ENCODE assay signal across 24 mouse cellular contexts in the genomic region with DNA sequence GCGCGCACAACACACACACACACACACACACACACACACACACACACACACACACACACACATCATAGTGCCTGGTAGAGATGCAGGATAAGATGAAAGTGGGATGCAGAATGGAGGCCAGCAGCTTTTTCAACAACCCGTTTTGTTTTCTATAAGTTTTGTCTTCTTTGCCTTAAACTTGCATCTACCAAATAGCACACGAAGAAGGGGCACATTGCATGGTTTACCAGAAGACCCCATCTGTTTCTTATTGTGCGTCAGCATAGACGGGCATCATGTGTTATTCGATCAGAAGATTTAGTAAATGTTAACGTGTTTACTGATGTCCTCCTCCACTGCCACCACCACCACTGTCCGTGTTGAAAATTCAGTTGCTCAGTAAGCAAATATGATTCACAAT.
DNase-seq lines count a peak whose midpoint lies in the region; ATAC-seq lines count a peak whose summit lies in the region.
"Had no signal": no experiment of that assay in that cellular context is flagged by ENCODE, and none has a peak within 500 bp of the region (broad histone marks: within the 10 kb centered on the region; RNA-seq: fewer than 3 reads in every experiment).

No protein-coding gene starts in this region.

- H3K4me3 ChIP-seq in limb, embryonic 12.5 days (replicated peaks) = no peak overlapping the region
- H3K4me3 ChIP-seq in limb, embryonic 10.5 days = no peak overlapping the region
- no peak overlapping the region for H3K4me3 ChIP-seq in embryonic facial prominence, embryonic 10.5 days
- peak overlapping the region; percentile 20; the same call in 1 of the 2 replicates for H3K4me3 ChIP-seq in embryonic facial prominence, embryonic 13.5 days
- H3K4me3 ChIP-seq in intestine, embryonic 15.5 days (replicated peaks) = no peak overlapping the region
- H3K4me3 ChIP-seq: heart, embryonic 10.5 days; heart, embryonic 15.5 days; hindbrain, embryonic 13.5 days had no signal

- H3K27ac ChIP-seq in limb, embryonic 12.5 days = no peak overlapping the region
- H3K27ac ChIP-seq in limb, embryonic 10.5 days = no peak overlapping the region
- no peak overlapping the region for H3K27ac ChIP-seq in embryonic facial prominence, embryonic 10.5 days (replicated peaks)
- peak overlapping the region; percentile 33 for H3K27ac ChIP-seq in embryonic facial prominence, embryonic 13.5 days
- no peak overlapping the region for H3K27ac ChIP-seq in intestine, embryonic 15.5 days
- H3K27ac ChIP-seq: heart, embryonic 10.5 days; heart, embryonic 15.5 days; hindbrain, embryonic 13.5 days; liver, embryonic 14.5 days; macrophage had no signal

- 52% methylated on average over 9 of the region's 9 CpGs for WGBS in limb, embryonic 12.5 days
- WGBS in limb, embryonic 10.5 days = 71% methylated on average over 9 of the region's 9 CpGs
- whole genome bisulfite sequencing in embryonic facial prominence, embryonic 10.5 days = 70% methylated on average over 9 of the region's 9 CpGs
- 41% methylated on average over 9 of the region's 9 CpGs for WGBS in embryonic facial prominence, embryonic 13.5 days
- 87% methylated on average over 9 of the region's 9 CpGs for WGBS in intestine, embryonic 15.5 days

- no peak for ATAC-seq in limb, embryonic 12.5 days (ENCODE audit: insufficient number of reproducible peaks, insufficient read depth, low FRiP score, low TSS enrichment, low read depth)
- ATAC-seq in embryonic facial prominence, embryonic 13.5 days (ENCODE audit: insufficient number of reproducible peaks, insufficient read depth, low FRiP score, low TSS enrichment, low read depth) = no peak
- ATAC-seq in intestine, embryonic 15.5 days = no peak
- ATAC-seq: activated CD4-positive, CD25-positive, alpha-beta regulatory T cell, adult 4 months; intestine, postnatal 0 days; midbrain, embryonic 16.5 days had no signal

- H3K36me3 ChIP-seq in limb, embryonic 12.5 days = no peaks in the 10 kb centered on the region
- H3K36me3 ChIP-seq in limb, embryonic 10.5 days = no peaks in the 10 kb centered on the region
- H3K36me3 ChIP-seq in embryonic facial prominence, embryonic 10.5 days (replicated peaks) = no peaks in the 10 kb centered on the region
- no peaks in the 10 kb centered on the region for H3K36me3 ChIP-seq in embryonic facial prominence, embryonic 13.5 days
- no peaks in the 10 kb centered on the region for H3K36me3 ChIP-seq in intestine, embryonic 15.5 days
- H3K36me3 ChIP-seq: heart, embryonic 10.5 days; heart, embryonic 15.5 days; hindbrain, embryonic 13.5 days had no signal

- H3K9me3 ChIP-seq in limb, embryonic 12.5 days = no peaks in the 10 kb centered on the region
- H3K9me3 ChIP-seq in limb, embryonic 10.5 days (replicated peaks) = no peaks in the 10 kb centered on the region
- no peaks in the 10 kb centered on the region for H3K9me3 ChIP-seq in embryonic facial prominence, embryonic 10.5 days
- no peaks in the 10 kb centered on the region for H3K9me3 ChIP-seq in embryonic facial prominence, embryonic 13.5 days
- no peaks in the 10 kb centered on the region for H3K9me3 ChIP-seq in intestine, embryonic 15.5 days
- H3K9me3 ChIP-seq: heart, embryonic 10.5 days; heart, embryonic 15.5 days; hindbrain, embryonic 13.5 days had no signal

- DNase-seq in limb, embryonic 10.5 days (ENCODE audit: low spot score) = no peak
- DNase-seq in embryonic facial prominence, embryonic 10.5 days (ENCODE audit: low spot score) = peak; percentile 11
- DNase-seq in spleen, postnatal 10 days (ENCODE audit: low spot score in 2 of 2) = no peak
- DNase-seq: adrenal gland, adult 2 months; B cell, adult 2 months; cerebellum, adult 9-10 months; cerebellum, postnatal 36 days; gastrocnemius, postnatal 25 days; heart, adult 11 months; heart, postnatal 36 days; liver; lung, adult 2 months had no signal

- no peak overlapping the region for H3K9ac ChIP-seq in limb, embryonic 12.5 days (replicated peaks)
- no peak overlapping the region for H3K9ac ChIP-seq in embryonic facial prominence, embryonic 13.5 days
- no peak overlapping the region for H3K9ac ChIP-seq in intestine, embryonic 15.5 days
- H3K9ac ChIP-seq: forebrain, postnatal 0 days; heart, embryonic 15.5 days; hindbrain, embryonic 13.5 days; liver, embryonic 14.5 days had no signal

- H3K4me1 ChIP-seq in limb, embryonic 12.5 days (replicated peaks) = peaks cover 6% of the 10 kb centered on the region; the same call in 1 of the 2 replicates
- H3K4me1 ChIP-seq in limb, embryonic 10.5 days = peaks cover 8% of the 10 kb centered on the region
- H3K4me1 ChIP-seq in embryonic facial prominence, embryonic 10.5 days = peaks cover 7% of the 10 kb centered on the region; the same call in 1 of the 2 replicates
- H3K4me1 ChIP-seq in embryonic facial prominence, embryonic 13.5 days = peaks cover 3% of the 10 kb centered on the region; the same call in 1 of the 2 replicates
- H3K4me1 ChIP-seq in intestine, embryonic 15.5 days (replicated peaks) = no peaks in the 10 kb centered on the region
- H3K4me1 ChIP-seq: heart, embryonic 10.5 days; heart, embryonic 15.5 days; hindbrain, embryonic 13.5 days had no signal

- no peaks in the 10 kb centered on the region for H3K27me3 ChIP-seq in limb, embryonic 12.5 days
- no peaks in the 10 kb centered on the region for H3K27me3 ChIP-seq in limb, embryonic 10.5 days (ENCODE audit: low read depth, poor library complexity, severe bottlenecking)
- no peaks in the 10 kb centered on the region for H3K27me3 ChIP-seq in embryonic facial prominence, embryonic 10.5 days (replicated peaks; ENCODE audit: low read depth, poor library complexity, severe bottlenecking)
- no peaks in the 10 kb centered on the region for H3K27me3 ChIP-seq in embryonic facial prominence, embryonic 13.5 days
- no peaks in the 10 kb centered on the region for H3K27me3 ChIP-seq in intestine, embryonic 15.5 days (replicated peaks)
- H3K27me3 ChIP-seq: heart, embryonic 15.5 days; hindbrain, embryonic 13.5 days had no signal

- 0 out of 2 replicates have a peak overlapping the region, but pooled peaks have one; percentile 2 for H3K4me2 ChIP-seq in limb, embryonic 12.5 days
- H3K4me2 ChIP-seq in embryonic facial prominence, embryonic 13.5 days = peak overlapping the region; percentile 44
- no peak overlapping the region for H3K4me2 ChIP-seq in intestine, embryonic 15.5 days (replicated peaks)
- H3K4me2 ChIP-seq: heart, embryonic 15.5 days; hindbrain, embryonic 13.5 days had no signal
